Mouse (Mus musculus) induced T-regulatory cell, adult 2 months (primary cell): Measurements from ENCODE around the gene Tasp1.
"Not testable (repeated sequence)": the region's sequence is repeated elsewhere in the genome, so short reads cannot be mapped to it uniquely, and the experiment has no call there.

Experiments used
- DNase-seq: peaks from one replicate; pipeline ENCODE4 v3.0.0-alpha.2; 2012; ENCODE audit warnings: low read depth

The Tasp1 gene

GRCm38 (mm10) chr2:140066353-140067314, at the start of gene Tasp1:
Gene Tasp1, minus strand, starts transcription at chr2:140066805.
- DNase-seq: peak; percentile 96

- no peak for DNase-seq
Observed at GRCm38 (mm10) chr2:140113851-140114250, 47.2 kb upstream of the Tasp1 start.

- DNase-seq: no peak
Observed at GRCm38 (mm10) chr2:140108945-140109344, 42.3 kb upstream of the Tasp1 start.

- DNase-seq: no peak
Observed at GRCm38 (mm10) chr2:140107641-140108040, 41.0 kb upstream of the Tasp1 start.

GRCm38 (mm10) chr2:140104951-140105350, 38.3 kb upstream of the Tasp1 start:
- no peak for DNase-seq

- peak; percentile 7 for DNase-seq
Observed at GRCm38 (mm10) chr2:140100551-140101474, 34.2 kb upstream of the Tasp1 start.

- no peak for DNase-seq
Observed at GRCm38 (mm10) chr2:140099971-140100370, 33.4 kb upstream of the Tasp1 start.

GRCm38 (mm10) chr2:140097131-140097591, 30.6 kb upstream of the Tasp1 start:
- DNase-seq: no peak

GRCm38 (mm10) chr2:140096034-140096433, 29.4 kb upstream of the Tasp1 start:
- no peak for DNase-seq

- DNase-seq: no peak
Observed at GRCm38 (mm10) chr2:140093433-140093832, 26.8 kb upstream of the Tasp1 start.

- no peak for DNase-seq
Observed at GRCm38 (mm10) chr2:140084245-140084644, 17.6 kb upstream of the Tasp1 start.

- DNase-seq: no peak
Observed at GRCm38 (mm10) chr2:140080747-140081577, 14.4 kb upstream of the Tasp1 start.

- DNase-seq: not testable (repeated sequence)
Observed at GRCm38 (mm10) chr2:140079284-140079683, 12.7 kb upstream of the Tasp1 start.

- no peak for DNase-seq
Observed at GRCm38 (mm10) chr2:140078600-140079280, 12.1 kb upstream of the Tasp1 start.

- no peak for DNase-seq
Observed at GRCm38 (mm10) chr2:140077476-140077875, 10.9 kb upstream of the Tasp1 start.

GRCm38 (mm10) chr2:140075150-140075549, 8.5 kb upstream of the Tasp1 start:
- DNase-seq: no peak

- DNase-seq: no peak
Observed at GRCm38 (mm10) chr2:140067516-140067915, 911 bp upstream of the Tasp1 start.

- peak; percentile 54 for DNase-seq
Observed at GRCm38 (mm10) chr2:140065676-140066075, 929 bp downstream of the Tasp1 start.

- DNase-seq: no peak
Observed at GRCm38 (mm10) chr2:140061481-140061880, 5.1 kb downstream of the Tasp1 start.

GRCm38 (mm10) chr2:140060092-140060867, 6.3 kb downstream of the Tasp1 start:
- no peak for DNase-seq
